Mouse (Mus musculus) testis, postnatal 10 days (tissue): ENCODE measurements around the gene Nt5dc2.

Experiments used
- DNase-seq: peaks from one replicate; pipeline ENCODE4 v3.0.0; 2021; ENCODE audit warnings: low spot score

Nt5dc2 gene

DNA sequence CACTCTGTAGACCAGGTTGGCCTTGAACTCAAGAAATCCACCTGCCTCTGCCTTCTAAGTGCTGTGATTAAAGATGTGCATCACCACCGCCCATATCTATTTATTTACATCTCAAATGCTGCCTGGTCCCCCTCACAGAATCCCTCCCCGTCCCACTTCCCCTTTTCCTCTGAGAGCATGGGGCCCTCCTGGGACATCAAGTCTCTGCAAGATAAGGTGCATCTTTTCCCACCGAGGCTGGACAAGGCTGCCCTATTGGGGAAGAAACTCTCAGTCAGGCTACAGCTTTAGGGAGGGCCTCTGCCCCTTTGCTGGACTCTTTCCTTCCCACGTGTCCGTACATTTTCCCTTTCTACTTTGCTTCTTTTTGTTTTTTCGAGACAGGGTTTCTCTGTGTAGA is 38.7 kb downstream of the Nt5dc2 start:
- DNase-seq: no peak

GRCm38 (mm10) chr14:31170963-31171362 is 40.1 kb downstream of the Nt5dc2 start:
- DNase-seq: no peak

DNA sequence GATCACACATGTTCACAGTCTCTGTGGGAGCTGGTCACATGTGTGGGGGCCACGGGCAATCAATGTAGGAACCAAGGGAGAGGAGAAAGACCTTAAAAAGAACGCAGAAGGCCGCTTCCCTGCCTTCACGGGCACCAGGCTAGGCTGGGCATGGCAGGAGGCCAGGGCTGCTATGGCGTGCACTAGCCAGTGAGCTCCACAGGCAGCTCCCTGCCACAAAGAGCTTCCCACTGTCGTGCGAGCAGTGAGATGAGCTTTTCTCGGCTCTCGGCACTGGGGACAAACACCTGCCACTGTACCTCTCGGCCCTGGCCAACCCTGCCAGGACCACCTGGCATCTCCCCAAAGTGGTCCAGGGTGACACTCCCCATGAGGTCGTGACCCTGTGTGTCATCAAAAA is 40.5 kb downstream of the Nt5dc2 start:
- DNase-seq: no peak

DNA sequence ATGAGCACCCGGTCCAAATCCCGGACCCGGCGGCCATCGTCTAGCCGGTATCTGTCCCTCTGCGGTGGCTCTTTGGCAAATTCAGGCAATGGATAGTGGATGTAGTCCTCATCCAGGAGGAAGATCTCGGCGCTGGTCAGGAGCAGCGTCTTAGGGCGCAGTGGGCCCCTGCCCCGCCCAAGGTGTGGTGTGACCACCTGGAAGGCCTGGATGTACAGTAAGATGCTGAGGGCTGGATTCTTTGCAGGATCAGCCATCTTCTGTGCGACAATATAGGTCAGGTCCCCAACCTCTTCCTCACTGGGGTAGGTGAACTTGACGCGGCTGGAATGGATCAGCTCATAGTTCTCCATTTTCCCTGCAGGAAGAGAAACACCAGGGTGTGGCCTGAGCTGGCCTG is 41.0 kb downstream of the Nt5dc2 start:
- DNase-seq: no peak

GRCm38 (mm10) chr14:31172781-31173455 is 42.1 kb downstream of the Nt5dc2 start:
- no peak for DNase-seq

- no peak for DNase-seq
Observed at GRCm38 (mm10) chr14:31173537-31173936, 42.7 kb downstream of the Nt5dc2 start.

- DNase-seq: no peak
Observed at GRCm38 (mm10) chr14:31177287-31177686, 46.4 kb downstream of the Nt5dc2 start.

GRCm38 (mm10) chr14:31177715-31178114 is 46.9 kb downstream of the Nt5dc2 start:
- no peak for DNase-seq

DNA sequence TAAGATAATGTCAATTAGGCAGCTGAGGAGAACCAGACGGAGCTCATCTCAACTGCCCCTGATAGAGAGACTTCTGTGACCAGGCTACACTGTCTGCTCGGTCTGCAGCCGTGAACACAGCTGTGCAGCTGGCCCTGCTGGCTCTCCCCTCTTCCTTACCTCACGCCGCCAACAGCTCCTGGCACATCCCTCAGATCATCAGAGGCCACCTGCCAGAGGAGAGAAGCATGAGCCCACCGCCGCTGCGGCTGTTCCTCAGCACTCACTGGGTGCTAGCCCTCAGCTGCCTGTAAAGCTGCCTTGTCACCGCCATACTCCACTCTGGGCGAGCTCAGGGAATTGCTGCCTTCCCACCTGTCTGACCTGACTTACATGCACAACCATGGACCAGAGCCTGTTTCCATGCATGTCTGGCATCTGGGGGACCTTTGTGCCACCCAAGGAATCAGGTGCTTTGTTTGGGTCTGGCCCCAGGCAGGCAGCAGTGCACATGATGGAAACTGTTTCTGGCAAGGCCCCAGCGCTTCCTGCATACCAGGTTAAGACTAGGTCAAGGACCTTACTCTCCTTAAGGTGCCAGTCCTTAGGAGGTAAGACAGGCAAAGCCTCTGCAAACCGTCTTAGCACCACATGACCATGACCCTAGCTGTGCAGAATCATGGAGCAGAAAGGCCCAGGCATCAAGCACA is 49.0 kb downstream of the Nt5dc2 start:
- DNase-seq: no peak

DNA sequence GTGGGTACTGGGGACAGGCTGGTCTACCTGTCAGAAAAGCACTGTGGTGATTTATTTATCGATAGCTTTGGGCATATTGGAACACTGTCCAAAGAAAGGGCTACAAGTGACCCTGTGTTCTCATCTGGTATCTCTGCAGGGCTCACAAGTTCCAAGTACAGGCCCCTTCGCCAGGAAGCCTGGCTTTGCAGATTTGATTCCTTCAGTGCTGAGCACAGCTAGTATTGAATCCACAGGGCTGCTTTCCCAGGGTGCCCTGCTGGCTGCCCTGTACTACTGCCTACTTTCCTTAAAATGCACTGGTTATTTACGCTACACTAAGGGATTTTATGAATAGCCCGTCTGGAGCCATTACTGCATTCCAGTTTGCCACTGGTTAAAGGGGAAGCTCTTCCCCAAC is 50.7 kb downstream of the Nt5dc2 start:
- no peak for DNase-seq

- DNase-seq: no peak
Observed at GRCm38 (mm10) chr14:31182786-31183290, 52.0 kb downstream of the Nt5dc2 start.

DNA sequence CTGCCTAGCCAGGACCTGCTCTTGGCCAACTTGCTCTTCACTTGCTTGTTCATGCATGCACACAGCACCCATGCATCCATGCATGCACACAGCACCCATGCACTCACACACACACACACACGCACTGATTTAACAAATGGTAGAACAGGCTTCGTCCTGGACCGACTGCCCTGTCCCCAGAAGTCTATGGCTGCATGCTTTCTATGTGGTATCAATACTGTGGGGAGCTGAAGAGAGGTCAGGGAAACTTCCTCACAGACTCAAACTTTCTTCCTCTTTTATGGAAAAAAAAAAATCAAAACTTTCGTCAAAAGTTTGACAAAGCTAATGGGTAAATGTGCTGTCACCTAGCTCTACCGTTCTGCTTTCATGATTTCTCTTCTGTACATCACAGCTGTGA is 52.7 kb downstream of the Nt5dc2 start:
- DNase-seq: no peak

DNA sequence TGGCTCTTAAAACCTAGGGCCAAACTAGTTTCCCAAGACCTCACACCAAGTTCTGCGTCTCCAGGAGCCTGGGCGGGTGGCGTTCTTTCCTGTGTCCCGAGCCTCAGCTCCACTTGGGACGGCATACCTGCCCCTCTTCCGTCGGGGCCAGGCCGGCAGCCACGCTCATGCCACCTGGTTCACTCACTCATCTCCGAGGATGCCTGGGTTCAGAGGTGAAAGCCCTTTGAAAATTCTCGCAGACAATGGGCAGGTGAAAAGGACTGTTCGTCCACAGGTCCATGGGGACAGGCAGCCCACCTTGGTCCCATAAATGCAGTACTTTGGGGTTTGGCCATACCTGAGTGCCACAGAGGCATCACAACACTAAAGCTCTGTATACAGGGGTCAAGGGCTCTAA is 53.3 kb downstream of the Nt5dc2 start:
- DNase-seq: no peak

- no peak for DNase-seq
Observed at GRCm38 (mm10) chr14:31186656-31187055, 55.8 kb downstream of the Nt5dc2 start.
